Mouse (Mus musculus) lung, postnatal 4 days (tissue): ENCODE measurements around the gene Toe1.

Experiments
- DNase-seq, 2 experiments: peaks; one replicate each; pipeline ENCODE4 v3.0.0; 2021

Gene Toe1

GRCm38 (mm10) chr4:116788956-116789355, 18.5 kb downstream of the Toe1 start:
- DNase-seq = peak; percentile 32 to 85

GRCm38 (mm10) chr4:116787985-116788760, 19.3 kb downstream of the Toe1 start:
- peak; percentile 17 to 32 for DNase-seq

GRCm38 (mm10) chr4:116786587-116786986, 20.9 kb downstream of the Toe1 start:
- no peak for DNase-seq

- no peak for DNase-seq
Observed at GRCm38 (mm10) chr4:116782171-116782570, 25.3 kb downstream of the Toe1 start.

GRCm38 (mm10) chr4:116781366-116781765, 26.1 kb downstream of the Toe1 start:
- DNase-seq = no peak

GRCm38 (mm10) chr4:116780541-116780940, 26.9 kb downstream of the Toe1 start:
- no peak for DNase-seq

- no peak for DNase-seq
Observed at GRCm38 (mm10) chr4:116777079-116777478, 30.4 kb downstream of the Toe1 start.

GRCm38 (mm10) chr4:116776391-116776790, 31.0 kb downstream of the Toe1 start:
- DNase-seq = no peak

GRCm38 (mm10) chr4:116769060-116769459, 38.4 kb downstream of the Toe1 start:
- no peak for DNase-seq

GRCm38 (mm10) chr4:116768510-116768909, 38.9 kb downstream of the Toe1 start:
- DNase-seq = no peak

GRCm38 (mm10) chr4:116764001-116764400, 43.4 kb downstream of the Toe1 start:
- DNase-seq = no peak

- DNase-seq = no peak
Observed at GRCm38 (mm10) chr4:116761914-116762313, 45.5 kb downstream of the Toe1 start.

- no peak for DNase-seq
Observed at GRCm38 (mm10) chr4:116749750-116750149, 57.7 kb downstream of the Toe1 start.
